Mouse (Mus musculus) bone marrow, adult 2 months (tissue): Measurements from ENCODE around the gene Cd274. TPM values are rescaled to one million over a fixed set of nuclear protein-coding genes. Genes with fewer than 3 reads are reported as not detected.

Experiments used
- H3K27ac ChIP-seq: fragments of 200-500 bp; 2 replicates; pipeline ENCODE4 v1.5.1; 2012; ENCODE audit warnings: low read depth, mild to moderate bottlenecking, control low read depth, inconsistent platforms, low read length; ENCODE audit not compliant: control insufficient read depth, poor library complexity, insufficient read depth
- H3K4me1 ChIP-seq: fragments of 200-500 bp; 2 replicates; pipeline ENCODE4 v1.6.1; 2011; ENCODE audit warnings: low read length; ENCODE audit not compliant: control insufficient read depth, insufficient read depth
- H3K4me3 ChIP-seq: fragments of 200-500 bp; replicated peaks from 2 replicates; pipeline ENCODE3; 2011; ENCODE audit warnings: mild to moderate bottlenecking, low read depth, low read length, control low read depth; ENCODE audit not compliant: control insufficient read depth
- CTCF ChIP-seq: fragments of 200-500 bp; IDR thresholded peaks from 2 replicates; pipeline ENCODE4 v1.5.1; 2011; ENCODE audit warnings: low read length, control low read depth; ENCODE audit not compliant: control insufficient read depth, insufficient read depth
- POLR2A ChIP-seq: fragments of 200-500 bp; IDR thresholded peaks from 2 replicates; pipeline ENCODE4 v1.6.1; 2011; ENCODE audit warnings: low read depth, mild to moderate bottlenecking, control low read depth, low read length, borderline replicate concordance; ENCODE audit not compliant: control insufficient read depth
- WGBS: fragments of 180-500 bp; shearing (Covaris S2); methylation state at CpG from one replicate; pipeline ENCODE4 v1.1.7; 2018; 5-methylcytosine and 5-hydroxymethylcytosine counted together
- polyA plus RNA-seq: library from polyadenylated mRNA; stranded (reverse); fragments of >200 nt; gene quantifications from 2 replicates; pipeline ENCODE4 v1.2.4, GENCODE M21; 2011; ENCODE audit warnings: low replicate concordance; ENCODE audit not compliant: missing spikeins, insufficient read depth, insufficient read length

The Cd274 gene
- polyA plus RNA-seq, 1 experiment: 2.9 TPM

- no peak overlapping the region for H3K4me3 ChIP-seq
- 29% methylated on average over 4 of the region's 4 CpGs for WGBS
- no peak overlapping the region for H3K27ac ChIP-seq
- no peak for TF ChIP-seq POLR2A
- no peak for TF ChIP-seq CTCF
- no peaks in the 10 kb centered on the region for H3K4me1 ChIP-seq
Measured at GRCm38 (mm10) chr19:29391279-29391678, 24.0 kb downstream of the Cd274 start.

- TF ChIP-seq POLR2A: no peak
- no peak for TF ChIP-seq CTCF
- Histone ChIP-seq H3K27ac (no peak overlapping the region), H3K4me3 (no peak overlapping the region), H3K4me1 (no peaks in the 10 kb centered on the region)
- 65% methylated on average over 9 of the region's 9 CpGs for WGBS
Measured at GRCm38 (mm10) chr19:29393333-29393732, 26.1 kb downstream of the Cd274 start.

- Histone ChIP-seq H3K4me1 (no peaks in the 10 kb centered on the region), H3K4me3 (no peak overlapping the region), H3K27ac (no peak overlapping the region)
- 91% methylated on average over 2 of the region's 2 CpGs for WGBS
- TF ChIP-seq POLR2A: no peak
- no peak for TF ChIP-seq CTCF
Measured at GRCm38 (mm10) chr19:29394721-29395120, 27.5 kb downstream of the Cd274 start.

GRCm38 (mm10) chr19:29396353-29396752 is 29.1 kb downstream of the Cd274 start:
- no peak overlapping the region for H3K27ac ChIP-seq
- TF ChIP-seq CTCF (no peak), POLR2A (no peak)
- WGBS: 61% methylated on average over 1 of the region's 1 CpGs
- no peaks in the 10 kb centered on the region for H3K4me1 ChIP-seq
- no peak overlapping the region for H3K4me3 ChIP-seq

- no peak overlapping the region for H3K27ac ChIP-seq
- H3K4me3 ChIP-seq: no peak overlapping the region
- peaks cover 1% of the 10 kb centered on the region; the same call in 1 of the 2 replicates for H3K4me1 ChIP-seq
- TF ChIP-seq CTCF (no peak), POLR2A (no peak)
- WGBS: 45% methylated on average over 4 of the region's 4 CpGs
Measured at GRCm38 (mm10) chr19:29399786-29400185, 32.5 kb downstream of the Cd274 start.

GRCm38 (mm10) chr19:29400466-29400865 is 33.2 kb downstream of the Cd274 start:
- H3K4me1 ChIP-seq: peaks cover 1% of the 10 kb centered on the region; the same call in 1 of the 2 replicates
- TF ChIP-seq CTCF (no peak), POLR2A (no peak)
- WGBS: 5% methylated on average over 3 of the region's 3 CpGs
- H3K4me3 ChIP-seq: no peak overlapping the region
- H3K27ac ChIP-seq: no peak overlapping the region

- H3K27ac ChIP-seq: no peak overlapping the region
- WGBS: 76% methylated on average over 4 of the region's 4 CpGs
- no peak for TF ChIP-seq CTCF
- no peak for TF ChIP-seq POLR2A
- no peak overlapping the region for H3K4me3 ChIP-seq
- H3K4me1 ChIP-seq: peaks cover 1% of the 10 kb centered on the region; the same call in 1 of the 2 replicates
Measured at GRCm38 (mm10) chr19:29402621-29403020, 35.4 kb downstream of the Cd274 start.

- Histone ChIP-seq H3K4me3 (no peak overlapping the region), H3K27ac (no peak overlapping the region), H3K4me1 (peaks cover 1% of the 10 kb centered on the region; the same call in 1 of the 2 replicates)
- TF ChIP-seq CTCF (no peak), POLR2A (no peak)
- 67% methylated on average over 4 of the region's 4 CpGs for WGBS
Measured at GRCm38 (mm10) chr19:29403251-29403650, 36.0 kb downstream of the Cd274 start.

GRCm38 (mm10) chr19:29405388-29405787 is 38.1 kb downstream of the Cd274 start:
- WGBS: 80% methylated on average over 2 of the region's 2 CpGs
- no peak for TF ChIP-seq POLR2A
- TF ChIP-seq CTCF: no peak
- Histone ChIP-seq H3K4me1 (peaks cover 1% of the 10 kb centered on the region; the same call in 1 of the 2 replicates), H3K27ac (no peak overlapping the region), H3K4me3 (no peak overlapping the region)
